ENCODE assay signal across 18 mouse cellular contexts in the genomic region with DNA sequence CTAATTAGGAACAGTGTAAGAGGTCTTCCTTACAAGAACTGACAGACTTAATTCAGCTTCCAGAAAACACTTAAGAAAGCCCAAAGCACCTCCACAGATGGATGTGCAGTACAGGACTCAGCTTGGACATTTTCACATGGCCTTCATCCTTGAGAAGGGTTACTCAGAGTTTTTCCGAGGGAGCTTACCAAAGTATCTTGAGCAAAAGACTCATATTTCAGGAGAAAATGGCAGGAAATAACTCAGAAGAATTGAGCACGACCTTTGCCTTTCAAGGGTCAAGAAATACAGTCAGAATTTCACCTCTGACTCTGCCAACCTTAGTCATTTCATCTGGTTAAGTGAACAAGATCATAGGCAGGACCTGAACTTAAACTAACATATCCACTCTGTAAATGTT.
DNase-seq lines count a peak whose midpoint lies in the region; ATAC-seq lines count a peak whose summit lies in the region.
"Had no signal": no experiment of that assay in that cellular context is flagged by ENCODE, and none has a peak within 500 bp of the region (broad histone marks: within the 10 kb centered on the region; RNA-seq: fewer than 3 reads in every experiment).

No protein-coding gene starts in this region.

- H3K4me3 ChIP-seq in embryonic facial prominence, embryonic 11.5 days (ENCODE audit: low read depth, low read length) = no peak overlapping the region
- H3K4me3 ChIP-seq: embryonic facial prominence, embryonic 13.5 days; forebrain, embryonic 12.5 days; gastrocnemius, adult 2 months; heart, embryonic 12.5 days; hindbrain, embryonic 15.5 days had no signal

- 21% methylated on average over 2 of the region's 2 CpGs for WGBS in embryonic facial prominence, embryonic 11.5 days

- peak; percentile 52 for DNase-seq in embryo, embryonic 10 days (ENCODE audit: low spot score)
- DNase-seq in embryo, embryonic 10.5 days (ENCODE audit: low spot score) = peak; percentile 63
- peak; percentile 24 for DNase-seq in embryonic facial prominence, embryonic 11.5 days (ENCODE audit: low spot score)
- peak; percentile 37 for DNase-seq in mesoderm, embryonic 11.5 days (ENCODE audit: low read depth, low spot score)
- DNase-seq in frontal cortex, postnatal 14 days (ENCODE audit: low spot score in 2 of 2) = no peak
- DNase-seq: adrenal gland, adult 2 months; adrenal gland, postnatal 25 days; cerebellum, adult 2 months; cerebellum, postnatal 10 days; gastrocnemius, adult 2 months; gastrocnemius, postnatal 25 days had no signal

- ATAC-seq in embryonic facial prominence, embryonic 11.5 days (replicated peaks; ENCODE audit: insufficient number of reproducible peaks, low FRiP score, low TSS enrichment, low read depth) = 0 out of 2 replicates have a peak, but pooled peaks have one; percentile 23
- ATAC-seq in cerebellum, adult (ENCODE audit: insufficient number of reproducible peaks, low FRiP score, low TSS enrichment) = no peak
- ATAC-seq: forebrain, embryonic 16.5 days; inflammation-experienced regulatory T-cells, adult 6 months had no signal

- H3K27ac ChIP-seq in embryonic facial prominence, embryonic 11.5 days (replicated peaks; ENCODE audit: low read depth, low read length) = no peak overlapping the region
- H3K27ac ChIP-seq: embryonic facial prominence, embryonic 13.5 days; forebrain, embryonic 12.5 days; gastrocnemius, adult 2 months; hindbrain, embryonic 15.5 days had no signal

- no peak overlapping the region for H3K4me2 ChIP-seq in embryonic facial prominence, embryonic 11.5 days (ENCODE audit: low read depth, low read length)
- H3K4me2 ChIP-seq: embryonic facial prominence, embryonic 13.5 days; forebrain, embryonic 12.5 days; heart, embryonic 12.5 days; hindbrain, embryonic 15.5 days had no signal

- H3K36me3 ChIP-seq in embryonic facial prominence, embryonic 11.5 days (replicated peaks; ENCODE audit: control insufficient read depth, insufficient read depth, low read depth, low read length) = no peaks in the 10 kb centered on the region
- H3K36me3 ChIP-seq: embryonic facial prominence, embryonic 13.5 days; forebrain, embryonic 12.5 days; heart, embryonic 12.5 days; hindbrain, embryonic 15.5 days had no signal

- H3K4me1 ChIP-seq in embryonic facial prominence, embryonic 11.5 days (ENCODE audit: control insufficient read depth, insufficient read depth, low read length) = no peaks in the 10 kb centered on the region
- H3K4me1 ChIP-seq: embryonic facial prominence, embryonic 13.5 days; forebrain, embryonic 12.5 days; heart, embryonic 12.5 days; hindbrain, embryonic 15.5 days had no signal

- no peak overlapping the region for H3K9ac ChIP-seq in embryonic facial prominence, embryonic 11.5 days (replicated peaks; ENCODE audit: low read length)
- H3K9ac ChIP-seq: embryonic facial prominence, embryonic 13.5 days; forebrain, embryonic 12.5 days; heart, embryonic 12.5 days; hindbrain, embryonic 15.5 days had no signal

- H3K9me3 ChIP-seq in embryonic facial prominence, embryonic 11.5 days (replicated peaks; ENCODE audit: control insufficient read depth, low read length) = no peaks in the 10 kb centered on the region
- H3K9me3 ChIP-seq: embryonic facial prominence, embryonic 13.5 days; forebrain, embryonic 12.5 days; heart, embryonic 12.5 days; hindbrain, embryonic 15.5 days had no signal

- no peaks in the 10 kb centered on the region for H3K27me3 ChIP-seq in embryonic facial prominence, embryonic 11.5 days (ENCODE audit: control insufficient read depth, insufficient read depth, low read length)
- H3K27me3 ChIP-seq: embryonic facial prominence, embryonic 13.5 days; forebrain, embryonic 12.5 days; heart, embryonic 12.5 days; hindbrain, embryonic 15.5 days had no signal

Comparison
In these comparisons a context has a peak if more than half of its experiments do, and no peak if none do; other contexts are left out.
1. DNase-seq: peak in embryo, embryonic 10 days (single experiment), embryo, embryonic 10.5 days (single experiment), embryonic facial prominence, embryonic 11.5 days (single experiment) and mesoderm, embryonic 11.5 days (single experiment); none in frontal cortex, postnatal 14 days (0 of 2).